Mouse (Mus musculus): ENCODE data around the gene Cpvl. TPM values are rescaled to one million over a fixed set of nuclear protein-coding genes. Genes with fewer than 3 reads are reported as not detected.

The Cpvl gene
- total RNA-seq, 2 experiments from 2014 or later: not detected

DNA sequence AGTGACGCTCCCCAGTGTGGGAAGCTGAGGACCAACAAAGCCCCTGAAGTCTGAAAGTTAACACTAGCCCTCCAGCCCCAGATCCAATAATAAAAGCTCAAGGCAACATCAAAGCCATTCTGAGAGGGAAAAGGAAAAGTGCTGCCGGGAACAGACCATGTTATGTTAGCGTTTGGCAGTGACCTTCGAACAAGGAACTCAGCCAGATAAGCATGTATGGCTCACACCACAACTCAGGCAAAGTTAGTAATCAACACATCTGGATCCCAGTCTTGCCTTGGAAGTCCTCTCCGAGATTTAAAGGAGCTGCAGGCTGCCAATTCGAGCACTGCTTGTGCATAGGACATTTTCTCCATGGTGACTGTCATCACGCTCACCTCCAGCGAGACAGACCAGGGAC, 38.7 kb downstream of the Cpvl start:
- no peak for ATAC-seq (replicated peaks; ENCODE audit: poor library complexity)

GRCm38 (mm10) chr6:53938942-53939341, 39.5 kb downstream of the Cpvl start:
- ATAC-seq (replicated peaks; ENCODE audit: poor library complexity): no peak

DNA sequence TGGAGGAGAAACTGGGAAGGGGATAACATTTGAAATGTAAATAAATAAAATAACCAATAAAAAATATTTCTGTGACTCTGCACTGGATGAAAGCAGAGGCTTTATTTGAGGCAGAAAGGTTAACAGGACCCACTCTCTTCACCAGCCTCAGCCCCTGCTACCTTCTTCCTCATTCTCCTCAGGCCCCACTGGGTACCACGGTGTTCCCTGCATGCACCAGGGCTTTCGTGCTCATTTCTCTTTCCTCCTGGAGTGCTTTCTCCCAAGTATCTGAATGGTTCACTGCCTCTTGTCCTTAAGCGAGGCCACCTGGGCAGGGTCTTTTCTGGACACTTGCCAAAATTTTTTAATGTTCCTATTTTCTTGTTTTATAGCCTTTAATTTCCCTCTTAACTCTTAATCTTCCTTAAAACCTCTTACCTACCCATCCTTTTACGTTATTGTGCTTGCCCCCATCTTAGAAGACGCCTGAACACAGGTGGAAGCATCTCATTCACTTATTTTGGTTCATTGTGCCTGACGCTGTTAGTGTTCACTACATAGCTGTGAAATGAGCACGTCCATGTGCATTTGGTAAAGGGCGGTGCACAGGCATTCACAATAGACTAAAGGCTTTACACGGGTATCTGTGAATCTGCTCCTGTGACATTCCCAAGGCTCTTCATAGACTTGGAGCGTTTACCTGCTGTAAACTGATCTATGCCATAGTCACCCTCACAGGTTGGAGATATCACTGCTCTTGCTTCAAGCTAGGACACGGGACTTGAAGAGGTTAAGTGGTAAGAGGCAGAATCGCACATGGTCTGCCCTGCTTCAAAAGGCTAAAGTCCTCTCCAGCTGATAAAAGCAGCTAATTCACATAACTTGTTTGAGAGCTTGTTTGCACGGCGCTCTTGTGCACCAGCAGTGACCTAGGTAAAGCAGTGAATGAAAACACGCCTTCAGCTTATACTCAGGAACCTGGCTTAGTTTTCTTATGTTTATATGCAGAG, 41.0 kb downstream of the Cpvl start:
- ATAC-seq (replicated peaks; ENCODE audit: poor library complexity): no peak

- ATAC-seq (replicated peaks; ENCODE audit: poor library complexity): no peak
Observed at GRCm38 (mm10) chr6:53931605-53932004, 46.9 kb downstream of the Cpvl start.

DNA sequence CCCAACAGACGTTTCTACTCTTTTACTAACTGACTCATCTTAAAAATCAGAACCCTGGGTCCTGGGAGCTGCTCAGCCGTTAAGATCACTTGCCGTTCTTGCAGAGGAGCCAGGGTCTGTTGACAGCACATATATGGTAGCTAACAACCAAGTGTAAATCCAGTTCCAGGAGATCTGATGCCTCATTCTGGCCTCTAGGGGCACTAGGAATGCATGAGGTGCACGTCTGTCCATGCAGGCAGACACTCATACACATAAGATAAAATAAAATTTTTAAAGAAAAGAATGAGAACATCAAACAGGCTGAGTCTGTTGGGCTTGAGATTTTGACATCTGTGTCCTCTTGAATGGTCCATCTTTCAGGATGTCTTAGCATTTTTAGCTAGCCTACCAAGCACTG, 48.6 kb downstream of the Cpvl start:
- ATAC-seq (replicated peaks; ENCODE audit: poor library complexity): no peak

GRCm38 (mm10) chr6:53926197-53926596, 52.3 kb downstream of the Cpvl start:
- no peak for ATAC-seq (replicated peaks; ENCODE audit: poor library complexity)

DNA sequence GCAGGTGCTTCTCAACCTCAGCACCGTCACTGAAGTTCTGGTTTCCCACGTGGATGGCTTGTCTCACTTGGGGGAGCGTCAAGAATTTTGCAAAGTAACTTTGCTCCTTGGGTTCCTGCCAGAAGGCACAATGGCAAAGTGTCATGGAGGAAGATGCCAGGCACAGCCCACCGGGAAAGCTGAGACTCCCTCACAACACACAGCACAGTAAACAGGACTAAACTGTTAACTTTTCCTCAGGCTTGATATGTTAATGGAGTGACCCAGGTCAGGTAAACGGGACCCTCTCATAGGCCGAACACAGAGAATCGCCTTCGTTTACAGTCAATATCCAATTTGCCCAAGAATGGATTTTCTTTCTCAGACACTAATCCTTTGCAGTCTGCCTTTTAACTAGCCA, 53.3 kb downstream of the Cpvl start:
- ATAC-seq (replicated peaks; ENCODE audit: poor library complexity): no peak

- ATAC-seq (replicated peaks; ENCODE audit: poor library complexity): no peak
Observed at GRCm38 (mm10) chr6:53920041-53920440, 58.4 kb downstream of the Cpvl start.

DNA sequence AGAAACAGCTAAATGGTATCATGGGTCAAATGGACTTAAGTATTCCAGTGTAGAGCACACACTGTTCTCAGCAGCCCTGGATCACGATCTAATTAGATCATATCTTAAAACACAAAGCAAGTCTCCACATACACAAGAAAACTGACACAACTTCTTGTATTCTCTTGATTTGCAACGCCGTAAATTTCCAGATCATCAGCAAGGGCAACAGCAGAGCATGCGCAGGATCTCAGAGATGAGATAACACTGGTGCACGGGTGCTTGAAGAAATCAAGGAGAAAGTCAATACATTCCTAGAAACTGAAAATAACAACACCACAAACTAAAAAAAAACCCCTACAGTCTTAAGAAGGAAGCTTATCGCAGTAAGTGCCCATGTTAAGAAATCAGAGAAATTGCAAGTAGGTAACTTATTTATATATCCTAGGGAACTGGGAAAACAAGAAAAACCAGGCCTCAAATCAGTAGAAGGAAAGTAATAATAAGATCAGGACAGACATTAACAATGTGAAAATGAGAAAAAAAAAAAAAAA, 61.4 kb downstream of the Cpvl start:
- ATAC-seq (replicated peaks; ENCODE audit: poor library complexity): no peak

DNA sequence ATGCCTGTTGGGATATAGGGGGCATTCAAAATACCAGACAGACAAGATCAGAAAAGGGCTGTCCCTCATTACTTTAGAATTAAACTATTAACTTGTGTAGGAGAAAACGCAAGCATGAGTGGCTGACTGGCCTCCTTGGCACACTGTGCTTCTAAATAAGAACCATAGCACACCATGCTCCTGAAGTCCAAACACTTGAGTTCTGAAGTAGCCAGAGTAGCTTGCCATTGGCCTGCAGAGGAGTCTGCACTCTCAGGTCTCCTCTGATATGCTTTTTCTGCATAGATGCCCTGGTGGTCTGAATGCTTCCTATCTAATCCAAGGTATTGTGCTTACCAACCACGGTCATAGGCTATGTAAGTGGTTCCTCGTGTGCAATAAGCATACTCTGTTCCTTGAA, 63.1 kb downstream of the Cpvl start:
- ATAC-seq (replicated peaks; ENCODE audit: poor library complexity): no peak

DNA sequence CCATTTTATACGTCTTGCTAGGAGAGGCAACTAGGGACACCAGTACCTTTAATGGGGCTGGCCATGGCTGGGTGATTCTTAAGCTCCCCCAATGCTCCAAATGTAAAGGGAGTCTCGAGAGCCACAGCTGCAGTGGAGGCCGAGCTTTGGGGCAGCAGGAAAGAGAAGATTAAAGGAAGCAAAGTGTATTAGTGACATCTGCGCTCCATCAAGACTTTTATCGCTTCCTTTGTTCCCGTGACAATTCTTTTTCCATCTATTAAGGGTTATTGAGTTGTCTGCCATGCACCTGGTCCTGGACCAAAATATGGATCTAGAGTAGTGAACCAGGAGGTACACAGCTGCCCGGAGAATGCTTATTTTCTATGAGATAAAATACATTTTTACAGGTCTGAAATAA, 65.3 kb downstream of the Cpvl start:
- ATAC-seq (replicated peaks; ENCODE audit: poor library complexity): no peak

DNA sequence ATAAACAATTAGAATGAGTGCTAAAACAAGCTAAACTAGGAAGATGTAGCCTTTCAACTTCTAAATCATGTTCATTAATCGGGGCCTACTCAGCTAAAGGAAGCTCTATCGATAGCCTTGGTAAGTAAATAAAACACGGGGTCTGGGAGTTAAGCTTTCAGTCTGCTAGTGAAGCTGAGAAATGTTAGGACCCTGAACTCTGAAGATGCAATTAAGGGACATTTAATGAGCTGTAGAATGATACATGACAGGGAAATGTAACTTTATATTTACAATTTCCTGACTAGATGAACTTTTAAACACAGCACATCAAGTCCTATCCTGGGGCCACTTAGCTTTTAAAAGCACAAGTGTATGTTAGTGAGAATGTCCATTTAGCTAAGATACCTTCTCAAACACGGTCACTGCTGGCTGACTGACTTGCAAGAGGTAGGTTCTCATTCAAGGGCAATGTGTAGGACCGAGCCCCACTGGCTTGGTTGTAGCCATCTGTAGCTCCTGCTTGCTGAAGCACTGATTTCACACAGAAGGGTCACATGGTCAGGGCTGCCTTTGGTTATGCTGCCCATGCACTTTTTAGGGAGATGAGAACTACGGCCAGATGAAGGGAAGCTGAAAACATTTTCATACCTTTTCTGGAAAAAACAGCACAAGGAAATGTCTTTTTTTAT, 66.2 kb downstream of the Cpvl start:
- no peak for ATAC-seq (replicated peaks; ENCODE audit: poor library complexity)

GRCm38 (mm10) chr6:53909986-53910385, 68.5 kb downstream of the Cpvl start:
- no peak for ATAC-seq (replicated peaks; ENCODE audit: poor library complexity)

DNA sequence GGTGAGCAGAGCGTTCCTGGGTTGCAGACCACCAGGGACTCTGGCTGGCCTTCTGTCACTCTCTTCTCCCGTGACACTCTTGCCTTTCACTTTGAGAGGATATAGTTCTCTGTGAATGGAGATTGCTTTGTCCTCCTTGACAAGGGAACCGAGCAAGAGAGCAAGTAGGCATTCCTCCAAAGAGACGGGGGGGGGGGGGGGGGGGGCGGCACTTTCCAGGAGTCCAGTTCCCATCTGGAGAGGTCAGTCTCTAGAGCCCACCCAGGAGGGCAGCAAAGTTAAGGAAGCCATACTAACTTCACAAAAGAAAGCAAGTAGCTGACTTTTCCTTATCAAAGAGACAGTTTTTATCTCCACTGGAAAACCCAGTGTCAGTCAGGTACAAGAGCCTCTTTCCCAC, 69.0 kb downstream of the Cpvl start:
- ATAC-seq (replicated peaks; ENCODE audit: poor library complexity): no peak

DNA sequence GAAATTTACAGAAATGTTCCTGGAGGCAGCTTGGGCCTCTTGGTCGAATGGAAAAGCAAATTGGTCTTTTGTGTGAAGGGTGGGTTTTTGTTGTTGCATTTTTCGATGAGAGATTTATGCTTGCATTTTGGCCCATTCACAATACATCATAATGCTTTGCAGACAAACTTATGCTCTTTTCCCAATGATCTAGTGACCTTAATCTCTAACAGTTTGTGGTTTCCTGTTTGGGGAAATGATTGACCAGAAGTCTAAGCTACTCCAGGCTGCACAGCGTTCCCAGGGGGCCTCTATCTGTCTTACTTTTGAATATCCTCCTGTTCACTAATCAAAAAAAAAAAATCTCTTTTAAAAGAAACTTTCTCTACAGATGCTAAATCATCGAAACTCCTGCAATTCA, 71.6 kb downstream of the Cpvl start:
- no peak for ATAC-seq (replicated peaks; ENCODE audit: poor library complexity)

GRCm38 (mm10) chr6:53906051-53906462, 72.4 kb downstream of the Cpvl start:
- no peak for ATAC-seq (replicated peaks; ENCODE audit: poor library complexity)

- peak; percentile 44 for ATAC-seq (replicated peaks; ENCODE audit: poor library complexity)
Observed at GRCm38 (mm10) chr6:53905576-53905975, 72.9 kb downstream of the Cpvl start.

DNA sequence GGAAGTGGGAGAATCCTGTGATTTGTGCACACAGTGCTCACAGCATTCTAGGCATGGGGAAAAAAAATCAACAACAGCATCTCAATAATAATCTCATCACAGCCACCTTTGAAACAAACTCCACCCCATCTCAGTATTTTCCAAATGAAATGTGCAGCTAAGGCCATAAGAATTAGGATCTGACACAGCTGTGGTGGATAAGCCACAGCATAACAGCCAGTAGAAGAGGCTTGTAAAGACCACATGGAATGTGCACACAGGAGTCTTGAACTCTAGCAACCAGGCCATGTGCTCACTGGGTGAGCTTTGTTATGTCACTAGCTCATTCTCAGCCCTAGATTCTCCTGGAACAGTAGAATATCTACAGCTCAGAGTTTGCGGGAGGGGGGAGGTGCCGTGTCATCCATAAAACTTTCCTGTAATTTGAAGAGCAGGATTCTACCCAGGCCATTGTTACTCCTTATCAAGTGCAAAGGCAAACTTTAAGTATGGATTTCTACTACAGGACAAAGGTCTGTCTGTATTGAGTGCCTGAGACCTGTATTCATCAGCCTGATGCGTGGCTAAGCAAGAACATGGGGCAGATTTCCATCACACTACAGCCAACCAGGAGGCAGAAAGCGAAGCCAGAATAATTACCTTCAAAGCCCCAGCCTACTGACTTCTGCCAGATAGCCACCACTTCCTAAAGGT, 73.6 kb downstream of the Cpvl start:
- no peak for ATAC-seq (replicated peaks; ENCODE audit: poor library complexity)

GRCm38 (mm10) chr6:53904186-53904585, 74.3 kb downstream of the Cpvl start:
- ATAC-seq (replicated peaks; ENCODE audit: poor library complexity): no peak

DNA sequence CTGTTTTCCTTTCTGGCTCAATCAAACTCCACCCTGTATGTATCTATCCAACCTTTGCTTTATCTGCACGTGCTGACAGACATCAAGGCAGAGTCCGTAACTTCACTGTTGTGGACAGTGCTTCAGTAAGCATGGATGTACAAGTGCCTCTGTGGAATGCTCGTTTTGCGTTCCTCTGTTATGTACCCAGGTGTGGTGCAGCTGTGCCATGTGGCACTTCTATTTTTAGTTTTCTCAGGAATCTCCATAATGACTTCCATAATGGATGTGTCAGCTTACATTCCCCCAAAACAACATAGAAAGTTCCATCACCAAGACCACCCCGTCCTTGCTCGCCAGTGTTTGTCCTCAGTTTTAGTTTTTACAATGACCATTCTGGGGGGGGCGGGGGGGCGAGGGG, 76.7 kb downstream of the Cpvl start:
- ATAC-seq (replicated peaks; ENCODE audit: poor library complexity): no peak

- no peak for ATAC-seq (replicated peaks; ENCODE audit: poor library complexity)
Observed at GRCm38 (mm10) chr6:53897872-53898464, 80.5 kb downstream of the Cpvl start.

Data from megakaryocyte progenitor cell, adult 5-6 weeks (primary cell).